Mouse (Mus musculus): ENCODE results near the gene Rgl1. TPM values are rescaled to one million over a fixed set of nuclear protein-coding genes. Genes with fewer than 3 reads are reported as not detected.

Rgl1 gene
- polyA plus RNA-seq, 1 experiment: 14.7 TPM

- peak overlapping the region; percentile 29; the same call in 1 of the 2 replicates for H3K27ac ChIP-seq (replicated peaks; ENCODE audit: low read depth, low read length)
- H3K4me1 ChIP-seq (ENCODE audit: control insufficient read depth, insufficient read depth, insufficient read length, low read length): peaks cover 49% of the 10 kb centered on the region
- no peak overlapping the region for H3K4me3 ChIP-seq (ENCODE audit: insufficient read depth, low read depth, low read length)
Observed at GRCm38 (mm10) chr1:152562877-152563276, 203.3 kb downstream of the Rgl1 start.

GRCm38 (mm10) chr1:152560477-152560876 is 205.7 kb downstream of the Rgl1 start:
- no peak overlapping the region for H3K4me3 ChIP-seq (ENCODE audit: insufficient read depth, low read depth, low read length)
- H3K27ac ChIP-seq (replicated peaks; ENCODE audit: low read depth, low read length): peak overlapping the region; percentile 44
- peaks cover 49% of the 10 kb centered on the region for H3K4me1 ChIP-seq (ENCODE audit: control insufficient read depth, insufficient read depth, insufficient read length, low read length)

- Histone ChIP-seq H3K4me3 (ENCODE audit: insufficient read depth, low read depth, low read length) (no peak overlapping the region), H3K4me1 (ENCODE audit: control insufficient read depth, insufficient read depth, insufficient read length, low read length) (peaks cover 33% of the 10 kb centered on the region), H3K27ac (replicated peaks; ENCODE audit: low read depth, low read length) (peak overlapping the region; percentile 75)
Observed at GRCm38 (mm10) chr1:152556576-152557281, 209.4 kb downstream of the Rgl1 start.

- H3K27ac ChIP-seq (replicated peaks; ENCODE audit: low read depth, low read length): peak overlapping the region; percentile 75
- H3K4me3 ChIP-seq (ENCODE audit: insufficient read depth, low read depth, low read length): no peak overlapping the region
- H3K4me1 ChIP-seq (ENCODE audit: control insufficient read depth, insufficient read depth, insufficient read length, low read length): peaks cover 27% of the 10 kb centered on the region
Observed at GRCm38 (mm10) chr1:152555944-152556573, 210.1 kb downstream of the Rgl1 start.

- H3K4me3 ChIP-seq (ENCODE audit: insufficient read depth, low read depth, low read length): no peak overlapping the region
Observed at GRCm38 (mm10) chr1:152553912-152554547, 212.1 kb downstream of the Rgl1 start.

GRCm38 (mm10) chr1:152550973-152551372 is 215.2 kb downstream of the Rgl1 start:
- Histone ChIP-seq H3K4me3 (ENCODE audit: insufficient read depth, low read depth, low read length) (no peak overlapping the region), H3K27ac (replicated peaks; ENCODE audit: low read depth, low read length) (no peak overlapping the region), H3K4me1 (ENCODE audit: control insufficient read depth, insufficient read depth, insufficient read length, low read length) (peaks cover 3% of the 10 kb centered on the region)

More at GRCm38 (mm10) chr1:152553912-152554547, 212.1 kb downstream of the Rgl1 start:
- Histone ChIP-seq H3K27ac (replicated peaks; ENCODE audit: low read depth, low read length) (peak overlapping the region; percentile 50), H3K4me1 (ENCODE audit: control insufficient read depth, insufficient read depth, insufficient read length, low read length) (peaks cover 20% of the 10 kb centered on the region)

GRCm38 (mm10) chr1:152550544-152550943 is 215.6 kb downstream of the Rgl1 start:
- H3K4me3 ChIP-seq (ENCODE audit: insufficient read depth, low read depth, low read length): no peak overlapping the region
- H3K4me1 ChIP-seq (ENCODE audit: control insufficient read depth, insufficient read depth, insufficient read length, low read length): no peaks in the 10 kb centered on the region
- no peak overlapping the region for H3K27ac ChIP-seq (replicated peaks; ENCODE audit: low read depth, low read length)

GRCm38 (mm10) chr1:152549061-152549738 is 217.0 kb downstream of the Rgl1 start:
- H3K4me1 ChIP-seq (ENCODE audit: control insufficient read depth, insufficient read depth, insufficient read length, low read length): no peaks in the 10 kb centered on the region
- H3K27ac ChIP-seq (replicated peaks; ENCODE audit: low read depth, low read length): no peak overlapping the region
- H3K4me3 ChIP-seq (ENCODE audit: insufficient read depth, low read depth, low read length): no peak overlapping the region

GRCm38 (mm10) chr1:152543449-152544159 is 222.5 kb downstream of the Rgl1 start:
- Histone ChIP-seq H3K4me3 (ENCODE audit: insufficient read depth, low read depth, low read length) (no peak overlapping the region), H3K27ac (replicated peaks; ENCODE audit: low read depth, low read length) (no peak overlapping the region), H3K4me1 (ENCODE audit: control insufficient read depth, insufficient read depth, insufficient read length, low read length) (no peaks in the 10 kb centered on the region)

GRCm38 (mm10) chr1:152542747-152543378 is 223.3 kb downstream of the Rgl1 start:
- H3K27ac ChIP-seq (replicated peaks; ENCODE audit: low read depth, low read length): no peak overlapping the region

GRCm38 (mm10) chr1:152540304-152540887 is 225.8 kb downstream of the Rgl1 start:
- Histone ChIP-seq H3K4me3 (ENCODE audit: insufficient read depth, low read depth, low read length) (no peak overlapping the region), H3K27ac (replicated peaks; ENCODE audit: low read depth, low read length) (peak overlapping the region; percentile 23; the same call in 1 of the 2 replicates), H3K4me1 (ENCODE audit: control insufficient read depth, insufficient read depth, insufficient read length, low read length) (no peaks in the 10 kb centered on the region)

More at GRCm38 (mm10) chr1:152542747-152543378, 223.3 kb downstream of the Rgl1 start:
- Histone ChIP-seq H3K4me3 (ENCODE audit: insufficient read depth, low read depth, low read length) (no peak overlapping the region), H3K4me1 (ENCODE audit: control insufficient read depth, insufficient read depth, insufficient read length, low read length) (no peaks in the 10 kb centered on the region)

GRCm38 (mm10) chr1:152538817-152539216 is 227.3 kb downstream of the Rgl1 start:
- Histone ChIP-seq H3K4me1 (ENCODE audit: control insufficient read depth, insufficient read depth, insufficient read length, low read length) (no peaks in the 10 kb centered on the region), H3K4me3 (ENCODE audit: insufficient read depth, low read depth, low read length) (no peak overlapping the region), H3K27ac (replicated peaks; ENCODE audit: low read depth, low read length) (no peak overlapping the region)

GRCm38 (mm10) chr1:152537186-152537585 is 229.0 kb downstream of the Rgl1 start:
- no peaks in the 10 kb centered on the region for H3K4me1 ChIP-seq (ENCODE audit: control insufficient read depth, insufficient read depth, insufficient read length, low read length)
- H3K27ac ChIP-seq (replicated peaks; ENCODE audit: low read depth, low read length): no peak overlapping the region
- no peak overlapping the region for H3K4me3 ChIP-seq (ENCODE audit: insufficient read depth, low read depth, low read length)
